Mouse (Mus musculus): ENCODE measurements around the gene Il25. TPM values are rescaled to one million over a fixed set of nuclear protein-coding genes. Genes with fewer than 3 reads are reported as not detected.

The Il25 gene
- total RNA-seq, 2 experiments from 2014 or later = not detected

GRCm38 (mm10) chr14:54974068-54974791, 41.7 kb downstream of the Il25 start:
- no peak for ATAC-seq (replicated peaks; ENCODE audit: poor library complexity, severe bottlenecking)

GRCm38 (mm10) chr14:54976633-54977032, 44.1 kb downstream of the Il25 start, which contains the start of gene Gm17428:
Gm17428 (plus strand) TSS chr14:54976933.
- no peak for ATAC-seq (replicated peaks; ENCODE audit: poor library complexity, severe bottlenecking)

- no peak for ATAC-seq (replicated peaks; ENCODE audit: poor library complexity, severe bottlenecking)
Observed at GRCm38 (mm10) chr14:54978664-54979063, 46.2 kb downstream of the Il25 start.

GRCm38 (mm10) chr14:54981934-54982333, 49.4 kb downstream of the Il25 start:
- ATAC-seq (replicated peaks; ENCODE audit: poor library complexity, severe bottlenecking) = no peak

Other genes starting within 250 kb of the Il25 start
- 44.3 and 69.7 TPM in 2 replicates for gene 1700123O20Rik, start 246.5 kb upstream of the Il25 start, total RNA-seq (2014; fragmentation: Nextera tagmentation)
- 42.2 and 50.0 TPM in 2 replicates for gene 1700123O20Rik, start 246.5 kb upstream of the Il25 start, total RNA-seq (2017)
- 236 and 252 TPM in 2 replicates for gene Acin1, start 245.8 kb upstream of the Il25 start, total RNA-seq (2014; fragmentation: Nextera tagmentation)
- 198 and 208 TPM in 2 replicates for gene Acin1, start 245.8 kb upstream of the Il25 start, total RNA-seq (2017)
- 0.15 TPM in 1 of 2 replicates, not detected in the other for gene Gm29776, start 233.9 kb upstream of the Il25 start, total RNA-seq (2014; fragmentation: Nextera tagmentation)
- gene Gm29776, start 233.9 kb upstream of the Il25 start, total RNA-seq (2017) = 0.22 TPM in 1 of 2 replicates, not detected in the other
- 23.1 and 45.9 TPM in 2 replicates for gene Cebpe, start 220.5 kb upstream of the Il25 start, total RNA-seq (2014; fragmentation: Nextera tagmentation)
- gene Cebpe, start 220.5 kb upstream of the Il25 start, total RNA-seq (2017) = 57.2 and 63.7 TPM in 2 replicates
- 7.6 and 8.3 TPM in 2 replicates for gene Slc7a8, start 150.7 kb upstream of the Il25 start, total RNA-seq (2014; fragmentation: Nextera tagmentation)
- gene Slc7a8, start 150.7 kb upstream of the Il25 start, total RNA-seq (2017) = 2.0 and 3.2 TPM in 2 replicates
- gene Rnf212b, start 118.6 kb upstream of the Il25 start, total RNA-seq (2014; fragmentation: Nextera tagmentation) = not detected in 2 replicates
- gene Rnf212b, start 118.6 kb upstream of the Il25 start, total RNA-seq (2017) = not detected in 2 replicates
- 14.3 and 19.1 TPM in 2 replicates for gene Homez, start 61.7 kb upstream of the Il25 start, total RNA-seq (2014; fragmentation: Nextera tagmentation)
- 8.4 and 8.7 TPM in 2 replicates for gene Homez, start 61.7 kb upstream of the Il25 start, total RNA-seq (2017)
- 12.2 and 21.1 TPM in 2 replicates for gene Ppp1r3e, start 55.1 kb upstream of the Il25 start, total RNA-seq (2014; fragmentation: Nextera tagmentation)
- 2.5 and 2.9 TPM in 2 replicates for gene Ppp1r3e, start 55.1 kb upstream of the Il25 start, total RNA-seq (2017)
- 9.4 and 13.5 TPM in 2 replicates for gene Bcl2l2, start 49.3 kb upstream of the Il25 start, total RNA-seq (2014; fragmentation: Nextera tagmentation)
- 9.9 and 10.9 TPM in 2 replicates for gene Bcl2l2, start 49.3 kb upstream of the Il25 start, total RNA-seq (2017)
- gene Gm20521, start 49.3 kb upstream of the Il25 start, total RNA-seq (2014; fragmentation: Nextera tagmentation) = not detected in 2 replicates
- gene Gm20521, start 49.3 kb upstream of the Il25 start, total RNA-seq (2017) = not detected in 2 replicates
- 181 and 215 TPM in 2 replicates for gene Pabpn1, start 40.2 kb upstream of the Il25 start, total RNA-seq (2014; fragmentation: Nextera tagmentation)
- gene Pabpn1, start 40.2 kb upstream of the Il25 start, total RNA-seq (2017) = 286 and 319 TPM in 2 replicates
- 1.4 and 2.8 TPM in 2 replicates for gene Slc22a17, start 19.6 kb upstream of the Il25 start, total RNA-seq (2014; fragmentation: Nextera tagmentation)
- gene Slc22a17, start 19.6 kb upstream of the Il25 start, total RNA-seq (2017) = 0.52 and 0.77 TPM in 2 replicates
- gene Efs, start 6.6 kb upstream of the Il25 start, total RNA-seq (2014; fragmentation: Nextera tagmentation) = not detected in 2 replicates
- gene Efs, start 6.6 kb upstream of the Il25 start, total RNA-seq (2017) = not detected in 2 replicates
- not detected in 2 replicates for gene Cmtm5, start 3.6 kb downstream of the Il25 start, total RNA-seq (2014; fragmentation: Nextera tagmentation)
- not detected in 2 replicates for gene Cmtm5, start 3.6 kb downstream of the Il25 start, total RNA-seq (2017)
- not detected in 2 replicates for gene Myh6, start 34.2 kb downstream of the Il25 start, total RNA-seq (2014; fragmentation: Nextera tagmentation)
- gene Myh6, start 34.2 kb downstream of the Il25 start, total RNA-seq (2017) = not detected in 2 replicates
- not detected in 2 replicates for gene Gm17428, start 44.2 kb downstream of the Il25 start, total RNA-seq (2014; fragmentation: Nextera tagmentation)
- gene Gm17428, start 44.2 kb downstream of the Il25 start, total RNA-seq (2017) = not detected in 2 replicates
- not detected in 2 replicates for gene Myh7, start 61.9 kb downstream of the Il25 start, total RNA-seq (2014; fragmentation: Nextera tagmentation)
- gene Myh7, start 61.9 kb downstream of the Il25 start, total RNA-seq (2017) = not detected in 2 replicates
- 50.2 and 65.5 TPM in 2 replicates for gene Ngdn, start 82.8 kb downstream of the Il25 start, total RNA-seq (2014; fragmentation: Nextera tagmentation)
- gene Ngdn, start 82.8 kb downstream of the Il25 start, total RNA-seq (2017) = 62.7 and 75.3 TPM in 2 replicates
- 3.0 and 5.2 TPM in 2 replicates for gene Zfhx2, start 159.6 kb downstream of the Il25 start, total RNA-seq (2014; fragmentation: Nextera tagmentation)
- 0.26 and 0.82 TPM in 2 replicates for gene Zfhx2, start 159.6 kb downstream of the Il25 start, total RNA-seq (2017)
- 11.9 and 16.2 TPM in 2 replicates for gene Thtpa, start 162.1 kb downstream of the Il25 start, total RNA-seq (2014; fragmentation: Nextera tagmentation)
- gene Thtpa, start 162.1 kb downstream of the Il25 start, total RNA-seq (2017) = 10.0 and 13.0 TPM in 2 replicates
- gene Ap1g2, start 173.9 kb downstream of the Il25 start, total RNA-seq (2014; fragmentation: Nextera tagmentation) = 56.6 and 87.9 TPM in 2 replicates
- gene Ap1g2, start 173.9 kb downstream of the Il25 start, total RNA-seq (2017) = 12.4 and 15.1 TPM in 2 replicates
- not detected in 2 replicates for gene Jph4, start 184.2 kb downstream of the Il25 start, total RNA-seq (2014; fragmentation: Nextera tagmentation)
- not detected in 2 replicates for gene Jph4, start 184.2 kb downstream of the Il25 start, total RNA-seq (2017)